Mouse (Mus musculus) common myeloid progenitor, adult 5-6 weeks (primary cell): ENCODE measurements around the gene Znrd1. TPM values are rescaled to one million over a fixed set of nuclear protein-coding genes. Genes with fewer than 3 reads are reported as not detected.

ENCODE experiments used
- ATAC-seq: replicated peaks from 2 replicates; pipeline ENCODE4 v1.8.0; 2016; ENCODE audit warnings: low read depth, mild to moderate bottlenecking, moderate TSS enrichment, inconsistent platforms; ENCODE audit not compliant: poor library complexity, severe bottlenecking
- total RNA-seq: library from RNA; stranded (forward); fragments of 200-1000, 187-1606 nt; gene quantifications from 2 replicates; pipeline ENCODE4 v1.2.3, GENCODE M21; 2017

Gene Znrd1
- total RNA-seq, 1 experiment from 2014 or later, result 37.3 TPM

GRCm38 (mm10) chr17:36972791-36973190 is 14.4 kb upstream of the Znrd1 start:
- peak; percentile 67 for ATAC-seq

- ATAC-seq, result peak; percentile 78
These were observed 13.0 kb upstream of the Znrd1 start for GRCm38 (mm10) chr17:36971172-36971850.

- no peak for ATAC-seq
These were observed 12.0 kb upstream of the Znrd1 start for GRCm38 (mm10) chr17:36970316-36970890.

- peak; percentile 64 for ATAC-seq
These were observed 8.5 kb upstream of the Znrd1 start for GRCm38 (mm10) chr17:36966875-36967274.

GRCm38 (mm10) chr17:36961125-36961524 is 2.8 kb upstream of the Znrd1 start:
- no peak for ATAC-seq

GRCm38 (mm10) chr17:36958884-36959283 is 525 bp upstream of the Znrd1 start:
- ATAC-seq, result no peak

- ATAC-seq, result no peak
These were observed 5.3 kb downstream of the Znrd1 start for GRCm38 (mm10) chr17:36953062-36953461.

GRCm38 (mm10) chr17:36952631-36953030 is 5.7 kb downstream of the Znrd1 start:
- no peak for ATAC-seq

- peak; percentile 93 for ATAC-seq
These were observed 7.1 kb downstream of the Znrd1 start, which contains the start of gene Ppp1r11 for GRCm38 (mm10) chr17:36950981-36951947. TSS of gene Ppp1r11 (minus strand) at chr17:36951741.

- no peak for ATAC-seq
These were observed 9.1 kb downstream of the Znrd1 start for GRCm38 (mm10) chr17:36949265-36949664.

- ATAC-seq, result no peak
These were observed 10.1 kb downstream of the Znrd1 start for GRCm38 (mm10) chr17:36948286-36948685.

GRCm38 (mm10) chr17:36947051-36947819 is 11.1 kb downstream of the Znrd1 start:
- peak; percentile 12 for ATAC-seq

- ATAC-seq, result peak; percentile 20; the same call in 1 of the 2 replicates
These were observed 14.1 kb downstream of the Znrd1 start for GRCm38 (mm10) chr17:36944121-36944775.

GRCm38 (mm10) chr17:36943691-36944090 is 14.7 kb downstream of the Znrd1 start:
- no peak for ATAC-seq

GRCm38 (mm10) chr17:36942791-36943471 is 15.4 kb downstream of the Znrd1 start, which contains the start of gene Rnf39:
TSS of gene Rnf39 (plus strand) at chr17:36942918.
- peak; percentile 24 for ATAC-seq

GRCm38 (mm10) chr17:36942391-36942790 is 16.0 kb downstream of the Znrd1 start:
- ATAC-seq, result peak; percentile 36

GRCm38 (mm10) chr17:36938056-36938455 is 20.3 kb downstream of the Znrd1 start:
- ATAC-seq, result no peak

- ATAC-seq, result no peak
These were observed 26.6 kb downstream of the Znrd1 start for GRCm38 (mm10) chr17:36931806-36932205.

- ATAC-seq, result no peak
These were observed 27.2 kb downstream of the Znrd1 start for GRCm38 (mm10) chr17:36931130-36931529.
